In genomic region chr5:144256888-144257287, GRCm38 (mm10) we compare ENCODE assay signal across 9 mouse cellular contexts. TPM values are rescaled to one million over a fixed set of nuclear protein-coding genes. Genes with fewer than 3 reads are reported as not detected.
A peak's percentile ranks its signal among the peaks of the same experiment; 100 is the strongest.
DNase-seq lines count a peak whose midpoint lies in the region; ATAC-seq lines count a peak whose summit lies in the region.
"Had no signal": no experiment of that assay in that cellular context is flagged by ENCODE, and none has a peak within 500 bp of the region (broad histone marks: within the 10 kb centered on the region; RNA-seq: fewer than 3 reads in every experiment).

No protein-coding gene starts in this region.

- no peak for ATAC-seq in heart, embryonic 15.5 days (replicated peaks; ENCODE audit: insufficient number of reproducible peaks, insufficient read depth, low FRiP score, low read depth)
- ATAC-seq in hindbrain, embryonic 11.5 days (ENCODE audit: low FRiP score): no peak
- ATAC-seq in midbrain, embryonic 12.5 days (ENCODE audit: low FRiP score, low read depth): no peak

- H3K4me2 ChIP-seq in heart, embryonic 15.5 days: peak overlapping the region; percentile 84
- peak overlapping the region; percentile 76 for H3K4me2 ChIP-seq in hindbrain, embryonic 11.5 days (replicated peaks; ENCODE audit: low read depth, low read length)
- H3K4me2 ChIP-seq in midbrain, embryonic 12.5 days (replicated peaks): peak overlapping the region; percentile 86

- H3K27me3 ChIP-seq in heart, embryonic 15.5 days: no peaks in the 10 kb centered on the region
- H3K27me3 ChIP-seq in hindbrain, embryonic 11.5 days (ENCODE audit: control insufficient read depth, insufficient read depth, low read length): no peaks in the 10 kb centered on the region
- no peaks in the 10 kb centered on the region for H3K27me3 ChIP-seq in midbrain, embryonic 12.5 days
- H3K27me3 ChIP-seq: Patski had no signal

- H3K9ac ChIP-seq in heart, embryonic 15.5 days: peak overlapping the region; percentile 96
- peak overlapping the region; percentile 89 for H3K9ac ChIP-seq in hindbrain, embryonic 11.5 days (ENCODE audit: low read depth, low read length)
- peak overlapping the region; percentile 97 for H3K9ac ChIP-seq in midbrain, embryonic 12.5 days (replicated peaks)

- 11% methylated on average over 1 of the region's 1 CpGs for WGBS in heart, embryonic 15.5 days
- WGBS in hindbrain, embryonic 11.5 days: 44% methylated on average over 1 of the region's 1 CpGs
- WGBS in midbrain, embryonic 12.5 days: 32% methylated on average over 1 of the region's 1 CpGs

- intact Hi-C loops in heart, postnatal 14 days (cut with DNase I): loop anchor here (2.0 kb wide), 1 partner anchor 34 kb away; the partner anchor contains the start of gene Tecpr1

- H3K9me3 ChIP-seq in heart, embryonic 15.5 days (replicated peaks): no peaks in the 10 kb centered on the region
- no peaks in the 10 kb centered on the region for H3K9me3 ChIP-seq in hindbrain, embryonic 11.5 days (ENCODE audit: control insufficient read depth, low read length)
- no peaks in the 10 kb centered on the region for H3K9me3 ChIP-seq in midbrain, embryonic 12.5 days

- H3K4me3 ChIP-seq in heart, embryonic 15.5 days: peak overlapping the region; percentile 86
- H3K4me3 ChIP-seq in hindbrain, embryonic 11.5 days (ENCODE audit: low read depth, low read length): peak overlapping the region; percentile 98
- peak overlapping the region; percentile 82 for H3K4me3 ChIP-seq in midbrain, embryonic 12.5 days

- no peak for DNase-seq in heart, postnatal 14 days
- DNase-seq in adipocyte (ENCODE audit: low spot score): peak; percentile 21
- DNase-seq in hindbrain, embryonic 11.5 days (ENCODE audit: low spot score): peak; percentile 35
- DNase-seq in T-cell, adult 2 months (ENCODE audit: low spot score): no peak
- DNase-seq in right cerebral cortex, postnatal 36 days (ENCODE audit: low spot score in 2 of 2): no peak
- no peak for DNase-seq in retina, embryonic 14.5 days (ENCODE audit: low spot score)

- H3K36me3 ChIP-seq in heart, embryonic 15.5 days: no peaks in the 10 kb centered on the region
- no peaks in the 10 kb centered on the region for H3K36me3 ChIP-seq in hindbrain, embryonic 11.5 days (ENCODE audit: control insufficient read depth, insufficient read depth, low read length)
- H3K36me3 ChIP-seq in midbrain, embryonic 12.5 days: peaks cover 25% of the 10 kb centered on the region; the same call in 1 of the 2 replicates

- peaks cover 64% of the 10 kb centered on the region for H3K4me1 ChIP-seq in heart, embryonic 15.5 days (replicated peaks)
- H3K4me1 ChIP-seq in hindbrain, embryonic 11.5 days (replicated peaks; ENCODE audit: control insufficient read depth, insufficient read depth, low read length): peaks cover 16% of the 10 kb centered on the region
- peaks cover 45% of the 10 kb centered on the region for H3K4me1 ChIP-seq in midbrain, embryonic 12.5 days

- H3K27ac ChIP-seq in heart, embryonic 15.5 days: peak overlapping the region; percentile 98
- H3K27ac ChIP-seq in hindbrain, embryonic 11.5 days (ENCODE audit: low read depth, low read length): 0 out of 2 replicates have a peak overlapping the region, but pooled peaks have one; percentile 83
- H3K27ac ChIP-seq in midbrain, embryonic 12.5 days (replicated peaks): peak overlapping the region; percentile 90

RNA-seq across cellular contexts. Expression of gene Bri3, which starts 12.7 kb away (rescaled TPM):
- 153 and 183 TPM in 2 replicates for polyA plus RNA-seq in heart, embryonic 15.5 days (2015; fragmentation: Nextera tagmentation; extraction: Ambion mirVana)
- 100 to 1,000 TPM; 125 to 128 TPM for total RNA-seq in heart, postnatal 14 days (2021)
- 125 and 126 TPM in 2 replicates for polyA plus RNA-seq in hindbrain, embryonic 11.5 days (2014; fragmentation: Nextera tagmentation; extraction: Ambion mirVana)
- 145 and 166 TPM in 2 replicates for polyA plus RNA-seq in midbrain, embryonic 12.5 days (2016; fragmentation: Nextera tagmentation; extraction: Ambion mirVana)

RNA-seq across cellular contexts. Expression of gene Tecpr1, which starts 33.5 kb away (rescaled TPM):
- 13.9 and 19.5 TPM in 2 replicates for polyA plus RNA-seq in heart, embryonic 15.5 days (2015; fragmentation: Nextera tagmentation; extraction: Ambion mirVana)
- total RNA-seq in heart, postnatal 14 days (2021): 10 to 100 TPM; 29.5 to 34.7 TPM
- polyA plus RNA-seq in hindbrain, embryonic 11.5 days (2014; fragmentation: Nextera tagmentation; extraction: Ambion mirVana): 13.3 and 16.6 TPM in 2 replicates
- polyA plus RNA-seq in midbrain, embryonic 12.5 days (2016; fragmentation: Nextera tagmentation; extraction: Ambion mirVana): 33.5 and 36.1 TPM in 2 replicates

Comparison
In these comparisons a context has a peak if more than half of its experiments do, and no peak if none do; other contexts are left out.
1. DNase-seq: peak in adipocyte (single experiment) and hindbrain, embryonic 11.5 days (single experiment); none in heart, postnatal 14 days (0 of 2), T-cell, adult 2 months (single experiment), right cerebral cortex, postnatal 36 days (0 of 2) and retina, embryonic 14.5 days (single experiment).
2. Peak in every context shown above with its lines, with median percentiles within 50 percentile points of each other: H3K27ac ChIP-seq, H3K4me2 ChIP-seq, H3K4me3 ChIP-seq and H3K9ac ChIP-seq.